Mouse (Mus musculus) olfactory bulb, adult 2 months (tissue): ENCODE measurements around the gene Elmsan1. TPM values are rescaled to one million over a fixed set of nuclear protein-coding genes. Genes with fewer than 3 reads are reported as not detected.

ENCODE experiments used
- H3K27ac ChIP-seq: fragments of 200-500 bp; 2 replicates; pipeline ENCODE4 v1.5.1; 2012; ENCODE audit warnings: low read depth, low read length; ENCODE audit not compliant: insufficient read depth
- H3K4me1 ChIP-seq: fragments of 200-500 bp; 2 replicates; pipeline ENCODE4 v1.6.1; 2012; ENCODE audit warnings: low read length; ENCODE audit not compliant: control insufficient read depth, insufficient read depth
- H3K4me3 ChIP-seq: fragments of 200-500 bp; 2 replicates; pipeline ENCODE4 v1.5.1; 2012; ENCODE audit warnings: mild to moderate bottlenecking, low read depth, low read length, moderate library complexity; ENCODE audit not compliant: insufficient read depth
- CTCF ChIP-seq: fragments of 200-500 bp; IDR thresholded peaks from 2 replicates; pipeline ENCODE4 v1.5.1; 2012; ENCODE audit warnings: low read depth, mild to moderate bottlenecking, low read length, moderate library complexity; ENCODE audit not compliant: insufficient read depth
- POLR2A ChIP-seq: fragments of 200-500 bp; IDR thresholded peaks from 2 replicates; pipeline ENCODE4 v1.6.1; 2012; ENCODE audit warnings: mild to moderate bottlenecking, low read depth, low read length, moderate library complexity; ENCODE audit not compliant: insufficient read depth
- WGBS: fragments of 180-500 bp; shearing (Covaris S2); methylation state at CpG from one replicate; pipeline ENCODE4 v1.1.7; 2018; 5-methylcytosine and 5-hydroxymethylcytosine counted together
- polyA plus RNA-seq: library from polyadenylated mRNA; stranded (reverse); fragments of >200 nt; gene quantifications from 2 replicates; pipeline ENCODE4 v1.2.4, GENCODE M21; 2012; ENCODE audit warnings: low replicate concordance; ENCODE audit not compliant: missing spikeins, insufficient read depth, insufficient read length

The Elmsan1 gene
- polyA plus RNA-seq, 1 experiment: not detected

DNA sequence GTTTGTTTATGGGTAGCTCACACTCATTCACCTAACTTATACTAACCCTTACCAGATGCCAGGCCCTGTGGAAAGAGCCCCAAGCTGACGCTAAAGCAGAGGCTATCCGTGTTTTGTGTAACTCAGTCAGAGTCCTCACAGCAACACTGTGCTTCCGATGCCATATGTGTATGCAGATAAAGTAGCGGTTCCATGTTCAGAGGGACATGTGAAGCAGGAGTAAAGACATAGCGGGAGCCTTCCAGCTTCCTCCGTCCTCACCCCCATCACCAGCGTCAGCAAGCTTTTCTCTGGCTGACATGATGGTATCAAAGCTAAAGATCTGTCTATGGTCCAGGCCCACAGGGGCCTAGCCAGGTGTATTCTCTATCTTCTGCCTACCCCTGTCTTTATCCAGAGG, 27.5 kb downstream of the Elmsan1 start:
- no peak for TF ChIP-seq CTCF
- TF ChIP-seq POLR2A: no peak
- H3K4me1 ChIP-seq: peaks cover 63% of the 10 kb centered on the region
- H3K27ac ChIP-seq: no peak overlapping the region
- 0 out of 2 replicates have a peak overlapping the region, but pooled peaks have one; percentile 80 for H3K4me3 ChIP-seq
- WGBS: 56% methylated on average over 7 of the region's 7 CpGs

DNA sequence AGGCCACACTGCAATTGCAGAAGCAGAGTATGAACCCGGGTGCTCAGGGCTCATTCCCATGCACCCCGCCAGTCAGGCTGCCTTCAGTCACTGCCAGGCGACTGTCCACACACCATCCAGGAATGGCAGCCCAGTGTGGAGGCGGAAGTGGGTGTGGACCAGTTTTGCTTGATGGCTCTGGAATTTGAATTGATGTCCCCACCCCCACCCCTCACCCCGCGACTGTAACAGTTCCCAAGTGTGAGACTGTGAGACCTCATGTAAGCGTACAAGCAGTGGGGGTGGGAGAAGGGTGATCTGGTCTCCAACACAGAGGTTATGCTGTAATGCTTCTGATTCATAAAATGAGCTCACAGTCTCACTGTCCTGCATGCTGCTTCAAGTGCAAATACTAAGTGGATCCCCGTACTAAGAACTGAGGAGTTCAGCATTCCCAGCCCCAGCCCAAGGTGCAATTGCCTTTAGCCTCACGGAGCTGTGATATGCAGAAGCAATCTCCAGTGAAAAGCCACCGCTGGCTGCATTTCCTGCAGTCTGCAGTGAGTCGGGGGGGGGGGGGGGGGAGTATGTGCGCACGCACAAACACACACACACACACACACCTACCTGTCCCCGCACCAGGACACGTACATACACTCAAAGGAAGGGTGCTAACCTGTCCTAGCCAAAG, 28.4 kb downstream of the Elmsan1 start:
- H3K27ac ChIP-seq: no peak overlapping the region
- TF ChIP-seq POLR2A (no peak), CTCF (no peak)
- WGBS: 54% methylated on average over 14 of the region's 15 CpGs
- H3K4me1 ChIP-seq: peaks cover 54% of the 10 kb centered on the region
- H3K4me3 ChIP-seq: peak overlapping the region; percentile 3; the same call in 1 of the 2 replicates

DNA sequence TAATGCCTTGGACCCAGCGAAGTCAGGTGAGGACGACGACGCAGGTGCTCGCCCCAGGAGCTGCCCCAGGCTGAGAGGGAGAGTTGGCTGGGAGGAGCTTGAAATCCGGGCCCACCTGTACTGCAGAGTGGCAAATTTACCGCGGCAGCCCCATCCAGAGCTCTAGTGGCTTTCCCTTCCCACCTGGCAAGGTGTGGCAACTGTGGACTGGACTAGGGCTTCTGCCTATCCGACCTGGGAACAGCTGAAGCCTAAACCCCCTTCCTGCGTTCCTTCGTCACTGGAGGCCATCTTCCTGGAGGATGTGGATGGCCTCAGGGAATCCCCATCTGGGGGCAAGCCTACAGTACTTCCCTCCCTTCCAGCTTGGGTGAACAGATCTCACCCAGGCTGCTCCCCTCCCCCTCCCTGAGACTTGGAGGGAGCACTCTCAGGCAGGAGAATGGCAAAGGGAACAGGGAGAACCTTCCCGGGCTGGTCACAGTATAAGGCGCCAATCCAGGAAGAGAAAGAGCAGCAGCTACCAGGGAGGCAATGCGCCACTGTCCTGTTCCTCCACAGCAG, 29.7 kb downstream of the Elmsan1 start:
- H3K4me3 ChIP-seq: no peak overlapping the region
- peaks cover 54% of the 10 kb centered on the region for H3K4me1 ChIP-seq
- no peak overlapping the region for H3K27ac ChIP-seq
- TF ChIP-seq POLR2A (no peak), CTCF (no peak)
- WGBS: 76% methylated on average over 14 of the region's 14 CpGs

DNA sequence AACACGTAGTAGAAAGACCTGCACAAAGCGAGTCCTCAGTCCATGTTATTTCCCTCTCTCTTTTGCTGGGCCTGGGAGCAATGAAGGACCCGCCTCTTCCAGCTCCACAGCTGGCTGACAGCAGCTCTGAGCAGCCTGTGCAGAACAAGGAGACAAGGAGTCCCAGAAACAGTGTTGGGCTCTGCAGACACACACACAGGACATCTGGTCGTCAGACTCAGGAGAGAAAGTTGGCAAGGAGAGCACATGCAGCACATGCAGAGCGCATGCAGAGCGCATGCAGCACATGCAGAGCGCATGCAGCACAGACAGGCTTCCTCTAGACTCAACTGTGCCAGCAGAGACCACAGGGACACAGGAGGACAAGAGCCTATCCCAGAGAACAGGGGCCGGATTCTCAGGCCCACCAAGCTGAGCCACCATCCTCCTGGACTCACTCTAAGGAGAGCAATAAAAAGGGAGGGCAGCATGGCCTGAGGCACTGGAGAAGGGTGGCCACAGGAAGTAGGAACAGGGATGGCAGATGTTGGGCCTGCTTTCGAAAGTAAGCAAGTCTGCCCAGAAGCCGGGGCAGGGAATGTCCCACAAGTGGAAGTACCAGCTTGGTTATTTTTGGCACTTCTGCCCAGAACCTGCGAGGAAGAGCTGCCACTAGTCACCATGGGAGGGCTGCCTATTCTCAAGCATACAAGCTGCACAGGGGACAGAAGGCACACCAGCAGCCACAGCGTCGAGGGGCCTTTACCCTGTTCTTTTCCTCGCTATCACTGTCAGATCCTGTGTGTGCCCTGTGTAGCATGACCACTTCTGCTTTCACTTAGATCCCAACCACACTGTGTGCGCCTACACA, 30.7 kb downstream of the Elmsan1 start:
- no peak for TF ChIP-seq POLR2A
- no peak for TF ChIP-seq CTCF
- peaks cover 54% of the 10 kb centered on the region for H3K4me1 ChIP-seq
- no peak overlapping the region for H3K4me3 ChIP-seq
- 38% methylated on average over 15 of the region's 15 CpGs for WGBS
- H3K27ac ChIP-seq: no peak overlapping the region

DNA sequence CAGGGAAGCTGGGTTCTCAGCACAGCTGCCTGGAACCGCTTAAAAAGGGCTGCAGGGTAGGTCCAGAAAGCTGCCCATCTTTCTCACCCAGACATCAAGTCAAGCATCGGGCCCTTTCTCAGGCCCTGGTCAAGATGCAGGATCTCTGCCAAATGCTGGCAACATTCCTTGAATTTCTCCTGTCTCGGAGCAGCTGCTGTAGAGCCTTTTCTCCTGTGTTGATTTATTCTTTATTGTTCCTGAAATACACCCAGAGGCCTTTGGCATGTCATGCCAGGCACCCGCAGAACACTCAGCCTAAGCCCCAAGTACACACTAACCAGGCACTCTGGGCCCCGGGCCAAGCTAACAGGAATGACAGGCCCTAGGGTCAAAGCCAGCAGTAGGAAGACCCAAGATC, 31.7 kb downstream of the Elmsan1 start:
- Histone ChIP-seq H3K4me3 (no peak overlapping the region), H3K27ac (no peak overlapping the region), H3K4me1 (peaks cover 52% of the 10 kb centered on the region)
- 36% methylated on average over 5 of the region's 5 CpGs for WGBS
- TF ChIP-seq CTCF (no peak), POLR2A (no peak)

DNA sequence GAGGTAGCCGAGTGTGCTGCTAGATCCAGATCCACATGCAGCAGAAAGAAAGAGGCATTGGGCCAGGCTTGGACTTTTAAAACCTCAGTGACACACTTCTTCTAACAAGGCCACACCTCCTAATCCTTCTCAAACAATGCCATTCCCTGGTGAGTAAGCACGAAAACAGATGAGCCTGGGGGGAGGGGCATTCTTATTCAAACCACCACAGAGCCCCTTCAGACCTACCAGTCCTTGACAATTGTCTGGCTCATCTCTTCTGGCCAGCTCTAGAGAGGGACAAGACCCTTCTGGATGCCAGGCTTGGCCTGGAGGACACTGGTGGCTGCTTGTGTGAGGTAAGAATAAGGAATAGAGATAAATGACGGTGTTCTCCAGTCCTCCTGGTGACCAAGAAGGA, 32.1 kb downstream of the Elmsan1 start:
- H3K4me3 ChIP-seq: no peak overlapping the region
- peaks cover 52% of the 10 kb centered on the region for H3K4me1 ChIP-seq
- TF ChIP-seq POLR2A (no peak), CTCF (no peak)
- no peak overlapping the region for H3K27ac ChIP-seq
- 57% methylated on average over 3 of the region's 3 CpGs for WGBS

DNA sequence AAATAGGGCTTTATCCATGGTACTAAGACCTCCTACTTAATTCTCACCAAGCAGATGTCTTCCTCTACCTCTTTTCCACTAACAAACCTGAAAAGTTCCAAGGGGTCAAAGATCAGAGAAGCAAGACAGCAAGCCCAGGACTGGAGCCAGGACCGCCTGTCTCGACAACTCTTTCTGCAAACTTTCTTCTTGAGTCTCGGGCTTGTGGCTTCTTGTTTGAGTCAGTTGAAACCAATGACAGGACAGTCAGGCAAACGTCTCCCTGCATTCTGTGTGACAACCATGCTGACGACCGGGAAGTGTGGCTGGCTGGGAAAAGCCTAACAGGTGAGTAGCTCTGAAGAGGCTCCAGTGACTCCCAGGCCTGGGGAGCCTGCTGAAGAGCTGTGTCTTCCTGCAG, 33.1 kb downstream of the Elmsan1 start:
- no peak for TF ChIP-seq CTCF
- no peak for TF ChIP-seq POLR2A
- Histone ChIP-seq H3K27ac (no peak overlapping the region), H3K4me3 (no peak overlapping the region), H3K4me1 (peaks cover 55% of the 10 kb centered on the region)
- 73% methylated on average over 6 of the region's 6 CpGs for WGBS

DNA sequence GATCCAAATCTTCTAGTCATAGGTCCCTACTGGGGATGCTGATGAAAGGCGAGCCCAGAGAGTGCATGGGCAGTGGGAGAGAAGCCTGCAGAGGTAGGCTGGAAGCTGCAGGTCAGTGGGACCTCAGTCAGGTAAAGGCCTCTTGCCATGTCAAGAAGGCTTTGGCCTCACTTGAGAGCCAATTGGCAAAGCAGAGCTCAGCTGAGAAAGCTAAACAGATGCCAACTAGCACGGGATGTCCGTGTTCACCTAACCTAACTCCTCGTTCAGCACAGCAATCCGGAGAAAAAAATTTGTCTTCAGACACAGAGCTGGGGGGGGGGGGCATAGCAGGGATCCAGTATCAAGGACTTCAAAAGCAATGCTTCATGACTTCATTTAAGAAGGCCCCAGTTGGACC, 33.7 kb downstream of the Elmsan1 start:
- H3K4me1 ChIP-seq: peaks cover 54% of the 10 kb centered on the region
- H3K4me3 ChIP-seq: no peak overlapping the region
- no peak overlapping the region for H3K27ac ChIP-seq
- TF ChIP-seq POLR2A (no peak), CTCF (no peak)
- 57% methylated on average over 5 of the region's 5 CpGs for WGBS

DNA sequence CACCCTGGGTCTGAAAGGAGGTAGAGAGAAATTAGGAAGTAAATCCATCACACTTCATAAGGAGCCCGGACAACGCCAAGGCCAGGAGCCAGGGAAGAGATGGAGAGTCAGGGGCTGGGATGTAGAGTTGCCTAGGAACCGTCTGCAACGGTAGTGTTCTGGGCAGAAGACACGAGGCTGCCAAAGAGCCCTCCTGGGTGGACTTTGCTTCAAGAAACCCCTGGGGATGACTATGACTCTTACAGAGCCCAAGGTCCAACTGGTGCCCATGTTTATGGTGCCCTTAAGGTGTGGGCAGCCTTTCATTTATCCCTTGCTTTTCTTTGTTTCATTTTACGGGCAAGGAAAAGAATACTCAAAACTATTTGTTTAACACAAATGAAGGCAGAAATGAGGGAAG, 36.7 kb downstream of the Elmsan1 start:
- Histone ChIP-seq H3K27ac (no peak overlapping the region), H3K4me3 (no peak overlapping the region), H3K4me1 (peaks cover 46% of the 10 kb centered on the region)
- TF ChIP-seq POLR2A: no peak
- no peak for TF ChIP-seq CTCF
- WGBS: 50% methylated on average over 6 of the region's 6 CpGs
